Mouse (Mus musculus) heart, embryonic 13.5 days (tissue): Measurements from ENCODE around the gene Shpk. TPM values are rescaled to one million over a fixed set of nuclear protein-coding genes. Genes with fewer than 3 reads are reported as not detected.

ENCODE experiments used
- polyA plus RNA-seq: library from polyadenylated mRNA; unstranded; fragments of >200 nt; fragmentation: Nextera tagmentation; extraction: Ambion mirVana; gene quantifications from 2 replicates; pipeline ENCODE4 v1.2.1, GENCODE M21; 2015

Gene Shpk
- polyA plus RNA-seq, 1 experiment from 2014 or later = 0.60 TPM

Other genes starting within 250 kb of the Shpk start
- 3.9 and 4.0 TPM in 2 replicates for gene Atp2a3, start 238.3 kb upstream of the Shpk start, polyA plus RNA-seq
- gene P2rx1, start 200.4 kb upstream of the Shpk start, polyA plus RNA-seq = 2.1 and 2.3 TPM in 2 replicates
- 2.2 and 3.0 TPM in 2 replicates for gene Camkk1, start 180.5 kb upstream of the Shpk start, polyA plus RNA-seq
- 9.9 TPM in 2 replicates for gene Ncbp3, start 151.7 kb upstream of the Shpk start, polyA plus RNA-seq
- 0.24 and 0.27 TPM in 2 replicates for gene Itgae, start 108.9 kb upstream of the Shpk start, polyA plus RNA-seq
- gene Haspin, start 61.2 kb upstream of the Shpk start, polyA plus RNA-seq = 11.5 and 11.9 TPM in 2 replicates
- gene P2rx5, start 39.0 kb upstream of the Shpk start, polyA plus RNA-seq = 1.1 and 2.0 TPM in 2 replicates
- gene Emc6, start 22.4 kb upstream of the Shpk start, polyA plus RNA-seq = 93.0 and 101 TPM in 2 replicates
- 236 and 262 TPM in 2 replicates for gene Tax1bp3, start 22.4 kb upstream of the Shpk start, polyA plus RNA-seq
- 11.0 and 11.7 TPM in 2 replicates for gene Ctns, start 418 bp upstream of the Shpk start, polyA plus RNA-seq
- gene Trpv1, start 34.8 kb downstream of the Shpk start, polyA plus RNA-seq = not detected in 2 replicates
- 0.05 TPM in 1 of 2 replicates, not detected in the other for gene Trpv3, start 67.9 kb downstream of the Shpk start, polyA plus RNA-seq
- gene Aspa, start 130.1 kb downstream of the Shpk start, polyA plus RNA-seq = 0.09 TPM in 1 of 2 replicates, not detected in the other
- not detected in 2 replicates for gene Gm49340, start 130.3 kb downstream of the Shpk start, polyA plus RNA-seq
- not detected in 2 replicates for gene Spata22, start 130.3 kb downstream of the Shpk start, polyA plus RNA-seq
- not detected in 2 replicates for gene Olfr20, start 151.3 kb downstream of the Shpk start, polyA plus RNA-seq
- not detected in 2 replicates for gene Olfr376, start 171.8 kb downstream of the Shpk start, polyA plus RNA-seq
- not detected in 2 replicates for gene Olfr1, start 200.2 kb downstream of the Shpk start, polyA plus RNA-seq
- not detected in 2 replicates for gene Olfr378, start 229.0 kb downstream of the Shpk start, polyA plus RNA-seq